In genomic region chr7:81379363-81379762, GRCm38 (mm10) we compare ENCODE assay signal across 23 mouse cellular contexts. TPM values are rescaled to one million over a fixed set of nuclear protein-coding genes. Genes with fewer than 3 reads are reported as not detected.
DNase-seq lines count a peak whose midpoint lies in the region; ATAC-seq and TF ChIP-seq lines count a peak whose summit lies in the region.
"Had no signal": no experiment of that assay in that cellular context is flagged by ENCODE, and none has a peak within 500 bp of the region (broad histone marks: within the 10 kb centered on the region; RNA-seq: fewer than 3 reads in every experiment).

No protein-coding gene starts in this region.

- no peak for TF ChIP-seq CTCF in liver, adult 2 months (IDR thresholded peaks at IDR 0.05; ENCODE audit: low read depth, low read length)

- no peak overlapping the region for H3K9ac ChIP-seq in kidney, embryonic 15.5 days
- peak overlapping the region; percentile 24; the same call in 1 of the 2 replicates for H3K9ac ChIP-seq in liver, adult 2 months (ENCODE audit: low read depth, low read length)
- H3K9ac ChIP-seq in liver, embryonic 11.5 days (ENCODE audit: low read depth, low read length), result no peak overlapping the region
- H3K9ac ChIP-seq: embryonic facial prominence, embryonic 12.5 days; forebrain, embryonic 12.5 days had no signal

- H3K27ac ChIP-seq in kidney, embryonic 15.5 days, result no peak overlapping the region
- H3K27ac ChIP-seq in liver, adult 2 months (replicated peaks; ENCODE audit: insufficient read depth, low read depth, low read length), result no peak overlapping the region
- H3K27ac ChIP-seq in liver, embryonic 11.5 days (ENCODE audit: low read depth, low read length), result no peak overlapping the region
- H3K27ac ChIP-seq: embryonic facial prominence, embryonic 10.5 days; embryonic facial prominence, embryonic 12.5 days; forebrain, embryonic 10.5 days; forebrain, embryonic 12.5 days had no signal

- H3K9me3 ChIP-seq in kidney, embryonic 15.5 days (replicated peaks), result no peaks in the 10 kb centered on the region
- no peaks in the 10 kb centered on the region for H3K9me3 ChIP-seq in liver, embryonic 11.5 days (ENCODE audit: control insufficient read depth, low read length)
- H3K9me3 ChIP-seq: embryonic facial prominence, embryonic 10.5 days; embryonic facial prominence, embryonic 12.5 days; forebrain, embryonic 10.5 days; forebrain, embryonic 12.5 days had no signal

- no peak overlapping the region for H3K4me3 ChIP-seq in kidney, embryonic 15.5 days (replicated peaks)
- H3K4me3 ChIP-seq in liver, adult 2 months (ENCODE audit: insufficient read depth, low read depth, low read length), result no peak overlapping the region
- no peak overlapping the region for H3K4me3 ChIP-seq in liver, embryonic 11.5 days (ENCODE audit: low read depth, low read length)
- H3K4me3 ChIP-seq: embryonic facial prominence, embryonic 10.5 days; embryonic facial prominence, embryonic 12.5 days; forebrain, embryonic 10.5 days; forebrain, embryonic 12.5 days had no signal

- no peak for TF ChIP-seq POLR2A in liver, adult 2 months (IDR thresholded peaks at IDR 0.05; ENCODE audit: extremely low read depth, insufficient read depth, low read length)

- no peak for DNase-seq in kidney, adult 8-10 months
- peak; percentile 93 for DNase-seq in liver, adult 2 months (ENCODE audit: extremely low read depth, low read depth, low spot score)
- DNase-seq in liver, embryonic 11.5 days (ENCODE audit: low spot score), result no peak
- DNase-seq in adipocyte (ENCODE audit: low spot score), result peak; percentile 2
- DNase-seq in fat pad, adult 2 months (ENCODE audit: extremely low read depth, low read depth, low spot score), result peak; percentile 59
- DNase-seq in embryo, embryonic 10 days (ENCODE audit: low spot score), result no peak
- DNase-seq: adrenal gland, adult 2 months; adrenal gland, postnatal 10 days; adrenal gland, postnatal 25 days; cerebellum, adult 11 months; cerebellum, adult 18-20 months; cerebellum, adult 8-10 months; cerebellum, adult 9-11 months; cerebellum, postnatal 14 days; cerebellum, postnatal 36 days had no signal

- H3K4me1 ChIP-seq in kidney, embryonic 15.5 days, result no peaks in the 10 kb centered on the region
- peaks cover 9% of the 10 kb centered on the region for H3K4me1 ChIP-seq in liver, adult 2 months (ENCODE audit: control insufficient read depth, insufficient read depth, low read length)
- H3K4me1 ChIP-seq in liver, embryonic 11.5 days (replicated peaks; ENCODE audit: control insufficient read depth, insufficient read depth, low read length), result no peaks in the 10 kb centered on the region
- H3K4me1 ChIP-seq: embryonic facial prominence, embryonic 10.5 days; embryonic facial prominence, embryonic 12.5 days; forebrain, embryonic 10.5 days; forebrain, embryonic 12.5 days had no signal

- WGBS in kidney, embryonic 15.5 days, result 57% methylated on average over 1 of the region's 1 CpGs
- WGBS in liver, adult 2 months, result 25% methylated on average over 1 of the region's 1 CpGs
- WGBS in liver, embryonic 11.5 days, result 67% methylated on average over 1 of the region's 1 CpGs

- no peaks in the 10 kb centered on the region for H3K36me3 ChIP-seq in kidney, embryonic 15.5 days
- H3K36me3 ChIP-seq in liver, adult 2 months (ENCODE audit: control insufficient read depth, insufficient read depth, low read length), result no peaks in the 10 kb centered on the region
- H3K36me3 ChIP-seq in liver, embryonic 11.5 days (ENCODE audit: control insufficient read depth, insufficient read depth, low read length), result no peaks in the 10 kb centered on the region
- H3K36me3 ChIP-seq: embryonic facial prominence, embryonic 10.5 days; embryonic facial prominence, embryonic 12.5 days; forebrain, embryonic 10.5 days; forebrain, embryonic 12.5 days had no signal

- H3K79me2 ChIP-seq in liver, adult 2 months (ENCODE audit: control insufficient read depth, insufficient read depth, low read length), result no peaks in the 10 kb centered on the region

- 0 out of 2 replicates have a peak, but pooled peaks have one; percentile 43 for ATAC-seq in kidney, embryonic 15.5 days (replicated peaks; ENCODE audit: low FRiP score)
- no peak for ATAC-seq in liver, embryonic 11.5 days (replicated peaks; ENCODE audit: low FRiP score)
- no peak for ATAC-seq in activated CD4-positive, CD25-positive, alpha-beta regulatory T cell, adult 4 months
- ATAC-seq: forebrain, embryonic 14.5 days; forebrain, embryonic 16.5 days had no signal

- no peaks in the 10 kb centered on the region for H3K27me3 ChIP-seq in kidney, embryonic 15.5 days
- H3K27me3 ChIP-seq in liver, adult 2 months (ENCODE audit: control insufficient read depth, insufficient read depth, low read length), result no peaks in the 10 kb centered on the region
- no peaks in the 10 kb centered on the region for H3K27me3 ChIP-seq in liver, embryonic 11.5 days (replicated peaks; ENCODE audit: control insufficient read depth, insufficient read depth, low read length)
- H3K27me3 ChIP-seq: embryonic facial prominence, embryonic 12.5 days; forebrain, embryonic 12.5 days had no signal

- no peak overlapping the region for H3K4me2 ChIP-seq in kidney, embryonic 15.5 days
- H3K4me2 ChIP-seq in liver, embryonic 11.5 days, result no peak overlapping the region
- H3K4me2 ChIP-seq: embryonic facial prominence, embryonic 12.5 days; forebrain, embryonic 12.5 days had no signal

RNA-seq across cellular contexts. Expression of gene Rps17, which starts 34.3 kb away (rescaled TPM):
- 1,359 and 1,501 TPM in 2 replicates for polyA plus RNA-seq in kidney, embryonic 15.5 days (2015; fragmentation: Nextera tagmentation; extraction: Ambion mirVana)
- total RNA-seq in liver, adult 2 months (2014; rRNA removed), result 661 and 745 TPM in 2 replicates
- polyA plus RNA-seq in liver, adult 2 months (2012; rRNA removed), result 501 and 572 TPM in 2 replicates
- 1,540 and 1,655 TPM in 2 replicates for polyA plus RNA-seq in liver, embryonic 11.5 days (2014; fragmentation: Nextera tagmentation; extraction: Ambion mirVana)
- polyA plus RNA-seq in activated CD4-positive, CD25-positive, alpha-beta regulatory T cell, adult 4 months (2017; shearing (Covaris generic)), result 1,000 to 10,000 TPM; 1,375 to 1,389 TPM

Comparison
In these comparisons a context has a peak if more than half of its experiments do, and no peak if none do; other contexts are left out.
1. DNase-seq: peak in liver, adult 2 months (single experiment), adipocyte (single experiment) and fat pad, adult 2 months (single experiment); none in kidney, adult 8-10 months (0 of 2), liver, embryonic 11.5 days (single experiment) and embryo, embryonic 10 days (single experiment).